Mouse (Mus musculus) stomach, embryonic 15.5 days (tissue): ENCODE measurements around the gene Ralgps2. TPM values are rescaled to one million over a fixed set of nuclear protein-coding genes. Genes with fewer than 3 reads are reported as not detected.

ENCODE experiments used
- ATAC-seq: fragments of 200-750 bp; cut with Nextera tagmentation; 2 replicates; pipeline ENCODE4 v1.8.0; 2017; ENCODE audit warnings: low read depth, moderate number of reproducible peaks, moderate TSS enrichment; ENCODE audit not compliant: insufficient read depth, low FRiP score
- H3K27ac ChIP-seq: fragments of 300-500 bp; sonication (generic); 2 replicates; pipeline ENCODE4 v1.5.1; 2015; ENCODE audit warnings: mild to moderate bottlenecking, inconsistent platforms
- H3K27me3 ChIP-seq: fragments of 300-500 bp; sonication (generic); replicated peaks from 2 replicates; pipeline ENCODE4 v1.6.1; 2015; ENCODE audit warnings: inconsistent platforms
- H3K36me3 ChIP-seq: fragments of 300-500 bp; sonication (generic); 2 replicates; pipeline ENCODE4 v1.6.1; 2015; ENCODE audit warnings: inconsistent platforms
- H3K4me1 ChIP-seq: fragments of 300-500 bp; sonication (generic); 2 replicates; pipeline ENCODE4 v1.6.1; 2015; ENCODE audit warnings: inconsistent platforms
- H3K4me2 ChIP-seq: fragments of 300-500 bp; sonication (generic); 2 replicates; pipeline ENCODE4 v1.6.1; 2015; ENCODE audit warnings: mild to moderate bottlenecking, inconsistent platforms
- H3K4me3 ChIP-seq: fragments of 300-500 bp; sonication (generic); replicated peaks from 2 replicates; pipeline ENCODE4 v1.5.1; 2015; ENCODE audit warnings: inconsistent platforms
- H3K9ac ChIP-seq: fragments of 300-500 bp; sonication (generic); 2 replicates; pipeline ENCODE4 v1.6.1; 2015; ENCODE audit warnings: inconsistent platforms
- H3K9me3 ChIP-seq: fragments of 300-500 bp; sonication (generic); 2 replicates; pipeline ENCODE4 v1.6.1; 2016; ENCODE audit warnings: inconsistent platforms
- WGBS: fragments of 180-500 bp; shearing (Covaris S2); methylation state at CpG from one replicate; pipeline ENCODE4 v1.1.7; 2015; 5-methylcytosine and 5-hydroxymethylcytosine counted together
- polyA plus RNA-seq: library from polyadenylated mRNA; unstranded; fragments of >200 nt; fragmentation: Nextera tagmentation; extraction: Ambion mirVana; gene quantifications from 2 replicates; pipeline ENCODE4 v1.2.1, GENCODE M21; 2015

Gene Ralgps2
- 48.9 and 50.1 TPM in 2 replicates for polyA plus RNA-seq

DNA sequence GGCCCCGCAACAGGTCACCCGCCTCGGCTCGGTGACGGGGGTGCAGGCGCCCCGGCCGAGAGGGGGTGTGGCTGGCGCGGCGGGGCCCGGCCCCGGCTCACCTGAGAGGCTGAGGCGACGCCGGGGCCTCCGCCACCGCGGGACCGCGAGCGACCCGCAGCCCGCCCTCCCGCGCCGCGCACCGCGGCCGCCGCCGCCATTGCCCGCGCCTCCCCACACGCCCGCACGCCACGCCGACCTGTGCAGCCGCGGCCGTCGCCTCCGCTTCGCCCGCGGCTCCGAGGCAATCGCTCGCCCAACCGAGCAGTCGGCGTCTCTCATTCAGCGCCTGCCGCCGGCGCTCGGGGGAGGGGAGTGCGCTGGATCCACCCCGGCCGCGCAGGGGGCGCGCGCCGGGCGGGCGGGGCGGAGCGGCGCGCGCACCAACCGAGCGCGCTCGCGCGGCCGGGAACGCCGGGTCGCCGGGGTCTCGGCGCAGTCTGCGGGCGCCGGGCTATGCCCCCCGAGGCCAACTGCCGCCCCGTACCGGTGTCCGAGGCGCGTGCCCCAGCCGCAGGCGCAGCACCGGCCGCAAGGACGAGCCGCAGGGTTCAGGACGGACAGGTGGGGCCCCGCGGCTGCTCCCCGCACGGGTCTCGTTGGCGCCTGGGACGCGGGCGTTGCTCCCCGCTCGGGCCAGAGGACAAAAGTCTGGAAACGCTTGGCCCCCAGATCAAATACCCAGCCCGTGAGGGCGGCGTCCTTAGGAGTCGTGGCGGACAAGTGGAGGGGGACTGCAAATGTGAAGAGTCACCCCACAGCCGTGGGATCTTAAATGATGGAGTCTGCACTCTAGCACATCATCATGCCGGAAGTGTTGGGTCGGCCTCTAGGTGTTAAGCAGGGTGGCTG, at the start of gene Ralgps2:
Ralgps2 (minus strand) TSS at position 376 of the 891 bp plus-strand sequence.
- H3K27me3 ChIP-seq = no peaks in the 10 kb centered on the region
- ATAC-seq = peak; percentile 83
- no peaks in the 10 kb centered on the region; the same call in 1 of the 2 replicates for H3K4me1 ChIP-seq
- WGBS = under 1% methylated on average over 111 of the region's 124 CpGs
- no peaks in the 10 kb centered on the region for H3K36me3 ChIP-seq
- H3K27ac ChIP-seq = peak within 1 kb of the TSS; percentile 87
- H3K4me2 ChIP-seq = peak within 1 kb of the TSS; percentile 91
- peak within 1 kb of the TSS; percentile 57 for H3K9ac ChIP-seq
- H3K9me3 ChIP-seq = no peaks in the 10 kb centered on the region
- peak within 1 kb of the TSS; percentile 92 for H3K4me3 ChIP-seq

- H3K9ac ChIP-seq = no peak overlapping the region
- 59% methylated on average over 3 of the region's 3 CpGs for whole genome bisulfite sequencing
- peaks cover 9% of the 10 kb centered on the region; the same call in 1 of the 2 replicates for H3K4me1 ChIP-seq
- H3K36me3 ChIP-seq = no peaks in the 10 kb centered on the region
- no peak overlapping the region for H3K27ac ChIP-seq
- no peaks in the 10 kb centered on the region for H3K9me3 ChIP-seq
- no peak overlapping the region for H3K4me3 ChIP-seq
- no peak overlapping the region for H3K4me2 ChIP-seq
- ATAC-seq = peak; percentile 68; the same call in 1 of the 2 replicates
- no peaks in the 10 kb centered on the region for H3K27me3 ChIP-seq
These were observed 48.1 kb upstream of the Ralgps2 start for GRCm38 (mm10) chr1:156987576-156987975.

GRCm38 (mm10) chr1:156986641-156987345, 47.4 kb upstream of the Ralgps2 start:
- H3K4me1 ChIP-seq = peaks cover 9% of the 10 kb centered on the region; the same call in 1 of the 2 replicates
- H3K9me3 ChIP-seq = no peaks in the 10 kb centered on the region
- no peaks in the 10 kb centered on the region for H3K36me3 ChIP-seq
- H3K27me3 ChIP-seq = no peaks in the 10 kb centered on the region
- H3K4me3 ChIP-seq = no peak overlapping the region
- H3K9ac ChIP-seq = no peak overlapping the region
- H3K27ac ChIP-seq = peak overlapping the region; percentile 21; the same call in 1 of the 2 replicates
- WGBS = 69% methylated on average over 6 of the region's 6 CpGs
- no peak for ATAC-seq
- H3K4me2 ChIP-seq = no peak overlapping the region

DNA sequence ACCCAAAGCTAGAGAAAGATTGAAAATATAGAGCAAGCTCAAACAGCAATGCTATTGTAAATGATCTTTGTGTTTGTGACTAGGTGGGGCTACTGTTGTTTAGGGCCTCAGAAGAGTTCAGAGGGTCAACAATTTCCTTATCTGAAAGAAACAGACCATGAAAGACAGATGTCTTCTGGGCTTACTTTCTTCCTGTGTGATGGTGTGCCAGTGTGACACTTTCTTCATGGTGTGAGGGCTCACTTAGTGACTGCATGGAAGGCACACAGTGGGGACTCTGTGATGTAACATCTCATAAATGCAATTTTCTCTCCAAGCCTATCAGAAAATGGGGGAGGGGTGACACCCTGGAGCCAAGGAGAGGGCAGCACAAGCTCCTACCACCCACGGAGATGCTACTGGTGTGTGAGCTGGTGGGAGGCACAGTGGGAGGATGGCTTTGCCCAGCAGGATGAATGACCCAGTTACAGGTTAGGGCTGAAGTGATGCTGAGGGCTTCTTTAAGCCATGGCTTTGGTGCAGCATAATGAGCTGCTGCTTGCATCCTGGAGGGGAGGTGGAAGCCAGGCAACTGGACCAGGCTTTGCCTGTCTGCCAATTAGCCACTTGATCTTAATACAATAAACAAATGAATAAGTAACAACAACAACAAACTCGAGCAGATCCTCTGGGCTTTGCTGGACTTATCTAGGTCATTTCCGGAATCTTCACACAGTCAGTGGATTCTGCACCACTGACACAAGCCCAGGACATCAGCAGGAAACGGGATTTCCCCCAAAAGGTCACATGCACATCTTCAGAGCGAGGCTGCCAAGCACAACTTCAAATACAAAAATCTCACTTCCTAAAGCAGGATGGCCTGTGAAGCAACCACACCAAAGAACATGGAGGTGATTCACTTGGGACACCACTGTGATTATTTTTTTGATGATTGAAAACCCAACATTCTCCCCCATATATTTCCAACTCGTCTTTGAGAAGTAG, 46.5 kb upstream of the Ralgps2 start:
- 38% methylated on average over 6 of the region's 6 CpGs for whole genome bisulfite sequencing
- ATAC-seq = no peak
- peak overlapping the region; percentile 22; the same call in 1 of the 2 replicates for H3K27ac ChIP-seq
- H3K36me3 ChIP-seq = no peaks in the 10 kb centered on the region
- no peaks in the 10 kb centered on the region for H3K27me3 ChIP-seq
- H3K4me1 ChIP-seq = peaks cover 7% of the 10 kb centered on the region; the same call in 1 of the 2 replicates
- H3K4me3 ChIP-seq = no peak overlapping the region
- H3K4me2 ChIP-seq = no peak overlapping the region
- H3K9me3 ChIP-seq = no peaks in the 10 kb centered on the region
- no peak overlapping the region for H3K9ac ChIP-seq

DNA sequence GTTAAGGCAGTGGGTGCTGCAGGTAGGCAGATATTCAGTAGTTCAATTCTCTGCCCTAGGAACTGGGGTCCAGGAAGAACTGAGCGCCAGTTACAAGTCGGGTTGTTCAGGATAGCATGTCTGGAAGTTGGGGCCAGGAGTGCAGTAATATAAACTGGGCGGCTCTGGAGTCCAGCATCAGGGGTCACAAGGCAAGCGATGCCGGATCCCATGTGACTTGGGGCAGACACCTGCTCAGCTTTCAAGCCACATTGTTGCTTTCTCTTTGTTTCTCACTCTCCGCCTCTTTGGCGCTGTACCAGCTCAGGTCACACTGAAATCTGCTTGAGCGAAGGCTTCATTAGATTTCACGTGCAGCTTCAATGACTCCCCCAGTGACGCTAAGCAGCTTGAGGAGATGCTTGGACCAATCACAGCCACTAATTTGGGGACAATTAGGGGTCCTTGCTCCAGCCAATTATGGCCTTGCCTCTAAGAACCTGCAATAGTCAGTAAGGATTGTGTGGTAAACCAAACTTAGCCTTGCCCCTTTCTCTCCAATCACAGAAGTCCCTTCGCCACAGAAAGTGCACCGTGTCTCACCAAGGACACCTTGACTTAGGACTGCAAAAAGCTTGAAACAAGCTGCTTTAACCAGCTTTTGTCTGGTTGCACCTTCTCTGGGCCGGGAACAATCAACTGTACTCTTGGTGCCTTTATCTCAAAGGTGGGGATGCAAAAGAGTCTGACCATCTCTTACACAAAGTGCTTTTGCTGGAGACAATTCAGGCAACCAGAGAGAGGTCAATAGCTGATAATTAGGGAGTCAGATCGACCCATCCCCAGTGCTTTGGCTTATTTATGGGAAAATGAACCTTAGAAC, 43.8 kb upstream of the Ralgps2 start:
- 74% methylated on average over 14 of the region's 14 CpGs for WGBS
- Histone ChIP-seq H3K9ac (no peak overlapping the region), H3K4me3 (no peak overlapping the region), H3K4me2 (no peak overlapping the region), H3K9me3 (no peaks in the 10 kb centered on the region), H3K36me3 (no peaks in the 10 kb centered on the region), H3K27me3 (no peaks in the 10 kb centered on the region), H3K4me1 (0 out of 2 replicates have a peak, but pooled peaks cover 2% of the 10 kb centered on the region), H3K27ac (no peak overlapping the region)
- ATAC-seq = no peak

DNA sequence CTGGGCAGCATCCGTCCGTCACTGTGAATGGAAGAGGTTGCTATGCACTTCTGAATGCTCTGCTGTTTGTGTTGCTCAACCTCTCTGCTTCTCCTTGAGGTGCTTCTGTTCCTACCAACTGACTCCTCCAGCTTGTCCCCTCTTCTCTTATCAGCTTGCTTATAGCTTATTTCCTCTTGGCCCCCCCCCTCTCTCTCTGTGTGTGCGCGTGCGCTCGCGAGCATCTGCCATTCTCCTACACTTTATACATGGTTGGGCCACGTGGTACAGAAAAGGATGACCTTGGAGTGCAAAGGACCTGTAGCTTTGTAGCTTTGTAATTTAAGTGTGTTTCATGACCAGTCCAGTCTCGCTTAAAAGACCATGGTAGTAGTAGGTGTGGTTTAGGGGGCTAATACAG, 42.5 kb upstream of the Ralgps2 start:
- WGBS = 71% methylated on average over 9 of the region's 9 CpGs
- ATAC-seq = no peak
- Histone ChIP-seq H3K4me2 (no peak overlapping the region), H3K9me3 (no peaks in the 10 kb centered on the region), H3K4me3 (no peak overlapping the region), H3K36me3 (no peaks in the 10 kb centered on the region), H3K4me1 (no peaks in the 10 kb centered on the region), H3K27me3 (no peaks in the 10 kb centered on the region), H3K9ac (no peak overlapping the region), H3K27ac (no peak overlapping the region)

DNA sequence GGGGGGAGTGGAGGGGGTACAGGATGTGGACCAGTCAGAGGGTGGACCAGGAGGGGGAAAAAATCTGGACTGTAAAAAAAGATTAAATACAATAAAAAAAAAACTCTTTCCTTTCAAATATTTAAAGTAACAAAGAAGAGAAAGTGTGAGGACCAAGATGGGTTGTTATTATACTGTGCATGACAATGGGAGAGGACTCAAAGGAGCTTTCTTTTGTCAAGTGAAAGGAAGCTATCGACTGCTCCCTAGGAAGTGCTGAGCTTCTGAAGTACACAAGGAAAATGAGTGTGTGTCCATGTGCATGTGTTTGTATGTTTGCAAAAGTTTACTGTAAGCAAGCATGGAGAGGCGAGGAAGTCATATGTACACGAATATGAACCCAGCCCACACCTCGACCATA, 40.3 kb upstream of the Ralgps2 start:
- no peak overlapping the region for H3K9ac ChIP-seq
- no peaks in the 10 kb centered on the region for H3K4me1 ChIP-seq
- ATAC-seq = no peak
- H3K27ac ChIP-seq = no peak overlapping the region
- no peak overlapping the region for H3K4me3 ChIP-seq
- H3K4me2 ChIP-seq = no peak overlapping the region
- WGBS = 83% methylated on average over 4 of the region's 4 CpGs
- no peaks in the 10 kb centered on the region for H3K36me3 ChIP-seq
- no peaks in the 10 kb centered on the region for H3K27me3 ChIP-seq
- no peaks in the 10 kb centered on the region for H3K9me3 ChIP-seq

GRCm38 (mm10) chr1:156978656-156979055, 39.2 kb upstream of the Ralgps2 start:
- no peak overlapping the region for H3K4me3 ChIP-seq
- H3K36me3 ChIP-seq = no peaks in the 10 kb centered on the region
- ATAC-seq = peak; percentile 39; the same call in 1 of the 2 replicates
- no peaks in the 10 kb centered on the region for H3K9me3 ChIP-seq
- H3K4me2 ChIP-seq = no peak overlapping the region
- H3K4me1 ChIP-seq = no peaks in the 10 kb centered on the region
- no peaks in the 10 kb centered on the region for H3K27me3 ChIP-seq
- no peak overlapping the region for H3K9ac ChIP-seq
- 79% methylated on average over 7 of the region's 7 CpGs for WGBS
- no peak overlapping the region for H3K27ac ChIP-seq

GRCm38 (mm10) chr1:156973857-156974256, 34.4 kb upstream of the Ralgps2 start:
- Histone ChIP-seq H3K27me3 (no peaks in the 10 kb centered on the region), H3K4me2 (no peak overlapping the region), H3K27ac (no peak overlapping the region), H3K4me1 (no peaks in the 10 kb centered on the region), H3K9ac (no peak overlapping the region), H3K9me3 (no peaks in the 10 kb centered on the region), H3K36me3 (no peaks in the 10 kb centered on the region), H3K4me3 (no peak overlapping the region)
- 79% methylated on average over 6 of the region's 6 CpGs for WGBS
- no peak for ATAC-seq

DNA sequence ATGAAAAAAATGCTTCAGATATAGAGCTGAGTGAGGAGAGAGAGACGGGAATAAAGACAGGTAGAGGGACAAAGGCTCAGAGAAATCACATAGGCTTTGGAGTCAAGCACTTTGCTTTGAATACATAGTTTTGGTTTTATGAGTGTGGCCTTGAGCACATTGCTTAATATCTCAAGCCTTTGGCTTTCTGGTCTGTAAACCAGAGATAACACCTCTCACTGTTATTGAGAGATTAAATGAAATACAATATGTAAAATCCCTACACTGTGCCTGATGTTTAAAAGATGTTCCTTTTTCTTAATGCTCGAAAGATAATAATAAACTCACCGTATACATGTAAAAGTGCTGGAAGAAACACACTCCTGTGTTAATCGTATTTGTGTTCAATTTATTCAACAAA, 33.0 kb upstream of the Ralgps2 start:
- H3K4me1 ChIP-seq = no peaks in the 10 kb centered on the region
- H3K27me3 ChIP-seq = no peaks in the 10 kb centered on the region
- no peaks in the 10 kb centered on the region for H3K36me3 ChIP-seq
- H3K4me2 ChIP-seq = no peak overlapping the region
- H3K9ac ChIP-seq = no peak overlapping the region
- WGBS = 79% methylated on average over 4 of the region's 4 CpGs
- no peak for ATAC-seq
- no peaks in the 10 kb centered on the region for H3K9me3 ChIP-seq
- no peak overlapping the region for H3K4me3 ChIP-seq
- no peak overlapping the region for H3K27ac ChIP-seq
